Mouse (Mus musculus) spleen, postnatal 14 days (tissue): ENCODE measurements around the gene Cacna1e.

Source experiments
- DNase-seq, 2 experiments: peaks; one replicate each; pipeline ENCODE4 v3.0.0; 2021 to 2022; ENCODE audit warnings: low spot score in 2 of 2

Cacna1e gene

DNA sequence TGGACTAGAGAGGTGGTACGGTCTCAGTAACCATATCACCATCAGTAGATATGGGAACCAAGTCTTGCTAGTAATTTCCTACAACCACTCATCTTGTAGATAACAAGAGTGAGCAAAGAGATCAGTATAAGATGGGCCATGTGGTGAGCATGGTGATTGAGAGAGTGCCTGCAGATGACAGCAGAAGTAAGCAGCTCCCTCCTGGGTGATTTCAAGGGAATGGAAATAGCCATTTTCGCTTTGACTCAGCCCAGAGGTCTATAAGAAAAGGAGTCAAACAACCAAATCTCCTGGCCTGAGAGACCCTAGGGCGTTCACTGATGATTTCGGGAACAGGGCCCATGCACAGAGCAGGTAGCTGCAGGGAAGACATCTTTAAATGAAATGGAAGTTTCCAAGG is 45.0 kb downstream of the Cacna1e start:
- DNase-seq = no peak

DNA sequence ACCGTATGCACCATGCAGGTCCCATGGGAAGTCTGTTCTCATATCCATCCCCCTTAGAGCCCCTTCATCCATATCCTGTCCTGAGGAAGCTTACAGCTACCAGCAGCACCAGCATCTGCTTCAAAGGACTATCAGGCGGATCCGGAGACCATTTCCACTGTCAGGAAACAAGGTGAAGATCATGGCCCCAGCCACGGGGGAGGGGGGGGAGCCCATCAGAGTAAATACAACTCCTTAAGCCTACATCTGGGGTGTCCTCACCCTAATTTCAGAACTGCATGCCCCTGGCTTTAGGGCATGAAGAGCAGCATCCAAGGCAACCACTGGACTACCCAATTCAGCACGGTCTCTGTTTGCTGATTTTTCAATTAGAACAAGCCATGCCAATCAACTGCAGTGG is 47.8 kb downstream of the Cacna1e start:
- no peak for DNase-seq

DNA sequence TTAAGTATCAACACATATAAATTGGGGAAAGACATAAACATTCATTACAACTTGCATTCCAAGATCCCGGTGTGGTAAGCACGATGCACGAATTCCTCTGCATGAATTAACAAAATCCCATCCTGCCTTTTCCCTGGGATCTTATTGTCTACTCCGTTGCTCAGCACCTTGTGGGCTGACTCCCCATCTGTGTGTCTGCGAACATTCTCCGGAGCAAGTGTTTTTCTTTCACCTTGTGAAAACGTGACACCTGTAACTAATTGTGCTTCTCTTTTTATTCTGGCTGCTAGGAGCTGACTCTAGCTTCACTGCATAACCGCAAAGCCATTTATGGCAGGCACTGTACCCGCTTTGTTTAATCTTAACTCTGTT is 52.1 kb downstream of the Cacna1e start:
- DNase-seq = no peak

DNA sequence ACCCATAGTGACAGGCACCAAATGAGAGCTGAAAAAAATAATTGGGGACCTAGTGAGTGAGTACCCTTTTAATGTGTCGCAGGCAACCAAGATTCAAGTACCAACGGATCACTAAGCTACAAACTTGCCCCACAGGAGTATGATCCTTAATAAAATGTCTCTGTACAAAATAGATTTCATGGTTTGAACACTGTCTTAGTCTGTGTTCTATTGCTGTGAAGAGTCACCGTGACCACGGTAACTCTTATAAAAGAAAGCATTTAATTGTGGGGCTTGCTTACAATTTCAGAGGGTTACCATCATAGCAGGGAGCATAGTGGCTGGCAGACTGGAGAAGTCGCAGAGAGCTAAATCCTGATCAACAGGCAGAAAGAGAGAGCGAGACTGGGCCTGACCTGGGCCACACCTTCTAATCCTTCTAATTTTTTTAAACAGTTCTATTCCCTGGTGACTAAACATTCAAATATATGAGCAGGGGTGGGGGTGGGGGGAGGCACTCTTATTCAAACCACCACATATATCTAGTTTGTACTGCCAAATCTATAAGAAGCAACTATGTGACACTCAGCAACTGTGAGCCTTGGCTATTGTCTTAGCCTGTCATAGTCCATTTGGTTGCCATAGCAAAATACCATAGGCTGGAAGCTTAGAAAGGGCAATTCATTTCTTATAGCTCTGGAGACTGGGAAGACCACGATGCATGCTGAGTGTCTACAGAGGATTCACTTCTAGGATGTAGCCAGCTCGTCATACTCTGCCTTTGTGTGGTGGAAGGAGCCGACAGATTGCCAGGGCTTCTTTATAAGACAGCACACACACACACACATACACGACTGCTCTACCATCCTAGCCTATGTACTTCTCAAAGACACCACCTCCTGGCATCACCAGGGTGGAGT is 52.8 kb downstream of the Cacna1e start:
- DNase-seq = no peak

DNA sequence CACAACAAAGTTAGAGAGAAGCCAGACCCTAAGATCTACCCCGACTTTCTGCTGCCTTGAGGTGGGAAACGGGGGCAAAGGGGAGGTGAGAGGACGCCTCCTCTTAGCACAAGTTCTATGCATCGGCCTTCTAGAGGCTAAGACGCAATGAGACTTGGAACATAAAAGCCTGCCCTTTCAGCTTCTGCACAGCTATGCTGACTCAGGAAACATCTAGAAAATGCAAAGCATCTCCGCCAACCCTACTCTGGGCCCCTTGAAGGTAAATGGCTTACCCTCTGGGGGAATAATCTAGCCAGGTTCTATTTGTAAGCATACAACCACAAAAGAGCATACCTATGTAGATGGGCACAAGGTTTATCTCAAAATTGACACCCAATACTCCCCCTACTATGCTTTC is 54.2 kb downstream of the Cacna1e start:
- DNase-seq = no peak

DNA sequence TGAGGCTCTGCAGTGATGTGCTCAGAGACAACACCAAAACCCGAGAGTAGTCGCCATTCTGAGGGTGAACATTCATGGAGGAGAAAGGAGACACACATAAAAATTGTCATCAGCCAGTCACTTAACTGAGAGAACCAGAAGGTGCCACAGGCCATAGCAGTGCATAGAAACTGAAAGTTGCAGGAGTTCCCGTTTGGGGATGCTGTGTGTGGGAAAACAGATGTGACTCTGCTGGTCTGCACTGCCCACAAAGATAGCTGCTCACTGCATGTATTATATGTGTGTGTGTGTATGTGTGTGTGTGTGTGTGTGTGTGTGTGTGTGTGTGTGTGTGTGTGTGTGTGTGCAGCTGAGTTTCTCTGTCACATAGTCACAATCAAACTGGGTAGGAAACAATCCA is 61.2 kb downstream of the Cacna1e start:
- no peak for DNase-seq

DNA sequence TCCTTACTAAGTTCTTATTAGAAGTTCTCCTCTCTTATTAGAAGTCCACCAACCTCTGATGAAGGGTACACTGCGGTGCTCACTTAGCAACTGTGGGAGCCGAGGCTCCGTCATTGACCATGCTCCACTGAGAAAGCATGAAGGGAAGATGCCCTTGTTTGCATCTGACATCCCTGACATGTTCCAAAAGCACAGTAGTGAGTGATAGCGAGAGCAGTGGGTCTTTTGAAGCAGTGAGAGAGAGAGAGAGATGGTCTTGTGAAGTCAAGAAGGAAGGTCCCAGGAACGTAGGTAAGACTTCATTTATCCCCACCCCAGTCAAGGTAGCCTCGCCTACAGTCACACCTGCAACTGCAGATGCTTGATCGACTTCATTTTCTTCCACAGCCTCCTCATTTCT is 63.9 kb downstream of the Cacna1e start:
- no peak for DNase-seq

DNA sequence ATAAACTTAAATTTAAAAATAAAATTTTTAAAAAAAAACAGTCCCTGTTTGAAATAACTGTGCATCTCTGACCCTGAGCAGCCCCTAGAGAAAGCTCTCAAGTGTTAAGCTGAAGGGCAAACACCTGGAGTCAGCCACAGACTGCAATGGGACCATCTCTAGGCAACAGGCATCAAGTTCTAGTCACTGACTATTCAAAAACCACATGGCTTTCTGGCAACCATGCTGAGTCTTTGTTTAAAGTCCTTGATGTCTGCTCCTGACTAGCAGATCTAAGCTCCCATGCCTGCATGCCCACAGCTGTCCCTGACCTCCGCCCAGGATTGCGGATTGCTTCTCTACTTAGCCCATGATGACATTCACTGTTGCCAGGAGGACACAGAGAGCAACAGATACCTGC is 64.3 kb downstream of the Cacna1e start:
- no peak for DNase-seq

DNA sequence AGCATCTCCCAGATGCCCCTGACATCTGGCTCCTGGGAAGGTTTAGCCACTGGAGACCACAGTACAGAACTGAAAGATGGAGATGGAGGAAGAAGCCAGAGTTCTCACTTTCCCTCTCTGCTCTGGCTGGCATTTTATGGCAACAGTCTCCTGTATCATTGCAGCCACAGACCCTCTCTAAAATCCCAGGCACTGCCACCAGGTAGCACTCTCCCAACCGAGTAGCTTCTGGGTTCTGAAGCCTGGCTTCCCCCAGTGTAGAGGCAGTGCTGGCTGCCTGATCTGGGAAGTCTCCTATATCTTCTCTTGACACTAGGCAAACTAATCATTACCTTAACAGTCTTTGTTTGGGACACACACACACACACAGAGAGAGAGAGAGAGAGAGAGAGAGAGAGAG is 65.6 kb downstream of the Cacna1e start:
- DNase-seq = no peak

DNA sequence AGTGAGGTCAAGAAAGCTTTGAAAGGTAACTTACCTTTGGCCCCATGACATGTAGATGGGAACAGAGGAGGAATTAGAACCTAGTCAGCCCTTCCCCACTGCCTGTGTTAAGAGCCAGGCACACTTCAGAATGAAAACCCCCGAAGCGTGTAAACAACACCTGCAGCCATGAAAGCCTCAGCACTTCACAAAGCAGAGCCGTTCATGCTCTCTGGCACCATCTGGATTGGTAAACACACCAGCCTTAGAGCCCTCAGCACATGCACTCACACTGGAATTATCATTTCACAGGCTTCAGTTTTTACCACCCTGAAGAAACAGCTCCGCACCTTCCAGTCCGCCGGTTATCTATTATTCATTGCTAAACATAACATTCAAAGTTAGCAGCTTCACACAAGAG is 67.5 kb downstream of the Cacna1e start:
- DNase-seq = no peak

DNA sequence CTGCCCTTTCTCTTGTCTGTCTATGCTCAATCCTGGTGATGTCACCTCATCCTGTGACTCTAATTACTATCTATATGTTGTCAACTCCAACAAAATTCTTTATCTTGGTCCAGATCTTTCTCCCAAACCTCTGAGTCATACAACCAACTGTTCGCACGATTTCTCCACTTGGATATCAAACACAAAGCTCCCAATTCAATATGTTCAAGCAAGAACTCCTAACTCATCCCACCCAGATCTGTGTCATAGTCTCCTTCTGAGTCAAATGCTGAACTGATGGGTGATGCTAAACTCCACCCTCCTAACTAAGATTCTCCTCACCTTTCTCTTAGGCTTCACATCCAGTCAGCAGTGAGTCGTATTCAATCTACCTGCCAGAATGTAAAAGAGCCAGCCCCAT is 68.0 kb downstream of the Cacna1e start:
- DNase-seq = no peak

DNA sequence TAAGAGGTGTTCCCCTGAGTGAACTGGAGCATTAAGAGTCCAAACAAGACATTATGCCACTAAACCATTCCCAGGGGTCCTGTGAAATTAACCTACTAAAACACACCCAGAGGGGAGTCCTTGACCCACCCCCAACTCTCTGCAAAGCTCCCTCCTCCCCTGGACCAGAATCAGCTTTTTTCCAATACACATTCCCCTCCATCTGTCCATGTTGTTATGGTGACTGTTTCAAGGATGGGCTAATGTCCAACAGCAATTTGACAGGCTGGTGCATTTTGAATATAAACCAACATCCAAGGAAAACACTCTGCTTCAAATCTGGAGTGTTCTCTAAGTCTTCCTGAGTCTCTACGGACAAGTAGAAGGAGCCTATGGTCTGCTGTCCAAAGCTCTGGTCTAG is 78.6 kb downstream of the Cacna1e start:
- DNase-seq = no peak

DNA sequence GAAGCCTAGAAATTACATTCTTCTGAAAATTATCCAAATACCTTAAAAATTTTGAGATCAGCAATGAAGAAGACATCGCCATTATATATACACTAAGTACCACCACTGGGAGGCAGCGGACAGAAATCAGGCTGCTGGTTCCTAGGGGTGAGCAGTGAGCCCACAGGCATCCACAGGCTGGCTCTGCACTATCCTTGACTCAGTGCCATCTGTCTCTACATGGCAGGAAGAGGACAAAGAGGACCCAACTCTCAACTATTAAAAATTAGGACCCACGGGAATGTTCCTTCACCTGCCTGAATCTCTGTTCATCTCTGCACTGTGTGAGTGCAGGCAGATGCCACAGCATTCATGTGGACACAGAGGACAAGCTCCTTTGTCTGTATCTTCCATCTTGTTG is 79.3 kb downstream of the Cacna1e start:
- no peak for DNase-seq

DNA sequence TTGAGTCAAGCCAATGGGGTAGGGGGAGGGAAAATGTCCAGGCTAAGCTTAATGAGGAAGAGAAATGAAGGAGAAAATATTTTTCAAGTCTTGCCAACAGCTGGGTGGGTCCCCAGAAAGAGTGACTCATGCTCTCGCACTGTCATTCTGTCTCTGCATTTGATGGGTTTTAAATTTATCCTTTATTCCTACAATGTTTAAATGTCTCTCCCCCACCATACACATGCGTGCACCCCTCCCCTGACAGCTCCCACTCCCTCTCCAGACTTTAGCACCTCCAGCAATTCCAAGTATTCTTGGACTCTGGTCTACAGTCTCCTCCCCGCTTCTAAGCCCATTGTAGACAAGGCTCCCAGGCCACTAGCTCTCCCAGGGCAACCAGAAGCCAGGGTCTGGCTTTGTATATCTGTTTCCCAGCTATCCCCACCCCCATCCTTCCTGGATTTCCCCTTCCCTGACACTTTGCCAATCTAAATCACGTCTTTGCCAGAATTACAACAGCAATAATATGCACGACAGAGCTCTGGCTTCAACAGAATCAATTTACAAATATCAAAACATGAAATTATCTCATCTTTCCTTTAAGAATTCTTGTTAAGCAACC is 81.9 kb downstream of the Cacna1e start:
- no peak for DNase-seq

DNA sequence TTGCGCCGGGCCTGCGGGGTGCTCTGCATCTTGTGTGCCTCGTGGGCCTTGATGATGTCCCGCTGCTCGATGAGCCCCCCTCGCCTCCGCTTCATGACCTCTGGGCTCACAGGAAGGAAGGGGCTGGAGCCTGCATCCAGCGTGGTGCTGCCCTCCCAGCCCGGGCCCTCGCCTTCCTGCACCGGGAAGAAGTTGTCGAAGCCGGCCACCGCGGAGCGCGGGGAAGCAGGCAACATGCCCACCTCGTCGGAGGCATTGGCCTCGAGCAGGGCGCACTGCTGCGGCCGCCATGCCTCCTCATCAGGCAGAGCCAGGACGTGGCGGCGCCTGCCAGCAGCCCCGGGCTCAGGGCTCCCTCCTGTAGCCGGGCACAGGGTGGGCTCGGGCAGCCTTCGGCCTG is 85.0 kb downstream of the Cacna1e start:
- DNase-seq = no peak

DNA sequence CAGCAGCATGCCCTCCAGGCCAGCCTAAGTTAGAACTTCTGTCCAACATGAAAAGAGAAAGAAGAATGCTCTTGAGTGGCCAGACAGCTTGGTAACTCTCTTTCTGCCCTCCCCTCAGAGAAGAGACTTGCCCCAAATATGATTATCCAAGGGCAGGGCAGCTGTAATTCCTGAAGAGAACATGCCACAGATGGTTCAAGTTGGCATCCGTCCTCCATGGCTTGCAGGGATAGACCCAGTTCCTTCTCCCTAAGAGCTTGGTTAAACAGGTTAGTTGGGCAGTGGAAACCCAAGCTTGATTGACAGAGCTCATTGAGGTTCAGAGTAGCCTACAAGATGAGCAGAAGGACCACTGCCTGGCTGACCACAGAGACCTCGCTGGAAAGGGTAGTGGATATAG is 85.5 kb downstream of the Cacna1e start:
- no peak for DNase-seq

DNA sequence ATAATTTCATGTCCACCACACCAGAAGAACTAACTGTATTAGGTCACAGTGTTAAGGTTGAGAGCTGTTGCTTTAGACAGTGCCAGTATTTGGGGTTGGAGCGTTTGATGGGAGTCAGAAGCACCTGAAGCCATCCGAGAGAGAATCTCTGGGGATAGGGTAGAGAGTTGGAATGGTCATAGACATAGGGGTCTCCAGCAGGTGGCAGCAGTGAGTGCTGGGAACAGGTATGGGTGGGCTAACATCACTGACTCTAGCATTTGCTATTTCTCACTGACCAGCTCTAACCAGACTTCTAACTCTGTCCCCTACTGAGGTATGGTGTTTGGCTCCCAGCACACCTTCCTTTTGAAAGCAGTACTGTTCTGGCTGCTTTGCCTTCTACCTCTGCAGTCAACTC is 87.6 kb downstream of the Cacna1e start:
- peak in 1 of 2 experiments; percentile 34 for DNase-seq

DNA sequence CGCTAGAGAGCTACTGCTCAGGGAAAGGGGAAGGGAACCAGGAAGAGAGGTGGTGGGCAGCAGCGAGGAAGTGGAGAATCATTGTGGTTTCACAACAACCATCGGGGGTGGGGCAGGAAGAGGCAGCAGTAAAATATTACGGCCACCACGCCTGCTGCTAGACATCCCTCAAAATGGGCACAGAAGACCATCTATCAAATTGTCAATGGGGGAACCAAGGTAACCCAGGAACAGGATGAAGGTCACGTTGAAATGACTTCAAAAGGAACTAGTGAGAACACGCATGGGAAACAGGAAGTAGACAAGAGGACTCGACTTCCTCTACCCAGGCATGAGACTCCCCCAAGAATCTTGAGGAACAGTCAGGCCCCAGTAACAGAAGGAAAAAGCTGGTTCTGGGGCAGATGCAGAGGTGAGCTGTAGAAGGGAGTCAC is 89.8 kb downstream of the Cacna1e start:
- DNase-seq = no peak

DNA sequence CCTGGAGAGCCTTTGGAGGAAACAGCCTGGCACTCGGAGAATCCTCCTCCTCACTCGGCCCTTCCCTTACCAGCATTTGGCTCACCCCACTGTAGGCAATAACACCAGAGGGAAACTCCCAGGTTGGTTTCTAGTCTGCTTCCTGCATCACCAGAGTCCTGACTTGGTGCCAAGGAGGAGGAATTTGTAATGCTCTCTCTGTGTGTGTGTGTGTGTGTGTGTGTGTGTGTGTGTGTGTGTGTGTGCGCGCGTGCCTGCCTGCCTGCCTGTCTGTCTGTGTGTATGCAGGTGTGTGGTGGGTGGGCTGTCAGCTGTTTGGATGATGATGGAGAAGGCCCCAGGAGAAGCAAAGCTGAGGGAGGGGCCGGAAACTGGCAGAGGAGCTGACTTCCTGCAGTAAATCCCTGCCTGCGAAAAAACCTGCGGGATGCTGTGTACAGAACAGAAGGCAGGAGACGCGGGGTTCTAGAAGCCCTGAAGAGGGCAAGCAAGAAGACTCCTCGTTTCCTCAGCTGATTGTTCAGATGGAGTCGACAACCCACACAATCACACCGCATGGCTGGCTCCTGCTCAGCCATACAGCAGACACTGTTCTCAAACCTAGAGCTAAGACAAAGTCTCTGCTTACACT is 92.6 kb downstream of the Cacna1e start:
- DNase-seq = no peak

DNA sequence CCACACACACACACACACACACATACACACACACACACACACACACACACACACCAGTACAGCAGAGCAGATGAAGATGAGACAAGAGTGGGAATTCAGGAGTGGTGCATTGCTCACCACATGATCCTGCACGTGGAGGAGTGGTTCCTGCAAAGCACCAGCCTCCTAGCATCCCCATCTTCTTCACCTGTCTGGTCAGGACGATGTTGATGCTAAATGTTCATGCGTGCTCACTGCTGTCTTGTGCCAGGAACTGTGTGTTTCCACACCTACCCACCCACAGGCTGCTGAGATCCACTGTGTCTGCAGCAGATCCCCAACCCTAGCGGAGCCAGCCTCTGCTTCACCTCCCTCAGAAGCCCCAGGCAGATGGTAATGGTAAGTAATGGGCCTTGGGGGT is 95.8 kb downstream of the Cacna1e start:
- no peak for DNase-seq

DNA sequence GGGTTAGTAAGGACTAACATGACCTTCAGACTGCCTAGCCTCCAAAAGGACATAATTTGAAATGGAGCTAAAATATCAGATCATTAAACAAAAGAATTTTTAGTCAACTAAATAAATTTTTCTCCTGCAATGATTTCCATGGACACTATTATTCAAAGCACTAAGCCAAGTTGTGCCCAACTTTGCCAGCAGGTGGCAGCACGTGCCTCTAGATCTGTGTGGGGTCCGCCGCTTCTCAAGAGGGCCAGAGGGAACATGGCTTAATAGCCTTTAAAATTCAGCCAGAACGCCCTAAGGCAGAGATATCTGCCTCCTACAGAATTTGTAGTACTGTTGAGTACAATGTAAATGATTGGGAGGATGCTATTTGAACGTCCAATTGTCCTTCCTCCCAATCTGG is 96.2 kb downstream of the Cacna1e start:
- DNase-seq = peak; percentile 43 to 70

DNA sequence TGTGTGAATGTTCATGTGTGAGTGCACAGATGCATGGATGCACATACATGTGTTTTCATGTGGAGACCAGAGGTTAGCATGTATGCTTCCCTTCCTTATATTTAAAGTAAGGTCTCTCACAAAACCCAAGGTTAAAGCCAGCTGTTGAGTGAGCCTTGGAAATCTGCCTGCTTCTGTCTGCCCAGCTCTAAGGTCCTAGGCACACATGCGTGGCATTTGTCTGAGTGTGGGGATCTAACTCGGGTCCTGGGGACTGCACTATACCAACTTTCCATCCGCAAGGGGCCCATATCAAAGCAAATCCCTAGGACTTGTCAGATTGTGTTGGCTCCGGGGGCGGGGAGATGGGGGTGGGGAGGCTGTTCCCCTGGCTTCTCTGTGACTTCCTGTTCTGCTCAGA is 96.9 kb downstream of the Cacna1e start:
- DNase-seq = no peak

DNA sequence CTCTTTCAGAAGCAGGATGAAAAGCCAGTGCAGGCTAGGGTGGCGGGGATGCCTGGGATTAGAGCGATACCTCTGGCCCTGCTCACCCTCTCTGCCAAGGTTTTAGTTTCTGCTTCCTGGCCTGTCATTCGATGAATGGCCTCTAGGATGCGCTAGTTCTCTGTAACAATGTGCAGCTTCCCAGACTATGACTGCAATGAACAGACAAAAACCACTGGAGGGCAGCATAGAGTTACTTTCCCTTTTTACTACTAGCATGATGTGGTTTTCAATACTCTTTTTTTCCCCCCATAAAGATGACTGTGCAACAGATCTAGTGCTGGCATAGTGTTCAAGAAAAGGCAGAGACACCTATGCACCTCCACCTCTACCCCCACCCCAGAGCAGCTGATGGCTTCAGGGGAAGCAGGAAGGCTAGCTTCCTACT is 98.0 kb downstream of the Cacna1e start:
- DNase-seq = peak; percentile 46 to 66
